Mouse (Mus musculus) leukemia stem cell, adult 10-12 weeks (primary cell): ENCODE data around the gene Slc11a1. TPM values are rescaled to one million over a fixed set of nuclear protein-coding genes. Genes with fewer than 3 reads are reported as not detected.

Source experiments
- polyA plus RNA-seq: library from polyadenylated mRNA; stranded (reverse); fragments of >175 nt; gene quantifications from 2 replicates; pipeline ENCODE4 v1.2.3, GENCODE M21; 2012; ENCODE audit warnings: low replicate concordance

Slc11a1 gene
- polyA plus RNA-seq: 46.8 and 89.8 TPM in 2 replicates

DNA sequence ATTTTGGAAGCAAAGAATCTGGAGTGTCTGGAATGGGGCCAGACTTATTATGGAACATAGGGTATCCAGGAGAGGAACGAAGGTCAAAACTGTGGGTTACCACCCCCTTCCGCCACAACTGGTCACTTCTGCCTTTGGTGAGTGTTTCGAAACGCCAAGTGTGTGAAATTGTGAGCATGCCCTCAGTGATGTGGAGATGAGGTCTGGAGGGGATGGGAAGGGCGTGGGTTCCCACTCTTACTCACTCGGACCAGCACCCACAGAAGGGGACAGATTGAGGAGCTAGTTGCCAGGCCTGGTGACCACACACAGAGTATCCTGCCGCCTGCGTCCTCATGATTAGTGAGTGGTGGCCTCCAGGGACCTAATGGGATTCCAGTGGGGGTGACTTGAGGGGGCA, at the start of gene Slc11a1:
Gene Slc11a1, plus strand, starts transcription at position 216 of the 400 bp plus-strand sequence.

DNA sequence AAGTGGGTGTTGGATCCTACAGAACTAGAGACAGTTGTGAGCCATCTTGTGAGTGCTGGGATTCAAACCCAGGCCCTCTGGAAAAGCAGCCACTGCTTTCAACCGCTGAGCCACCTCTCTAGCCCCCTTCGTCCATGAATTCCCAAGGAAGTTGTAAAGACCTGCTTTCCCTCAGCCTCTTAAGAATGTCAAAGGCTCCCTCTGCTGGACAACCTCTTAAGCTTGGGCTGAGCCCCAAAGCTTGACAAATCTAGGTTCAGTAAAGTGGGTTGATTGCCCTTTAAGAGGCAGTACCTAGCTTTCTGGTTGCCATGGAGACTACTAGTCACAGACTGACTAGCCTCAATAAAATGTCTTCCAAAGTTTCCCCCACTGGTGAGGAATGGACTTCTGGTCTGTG, 13.2 kb upstream of the Slc11a1 start, which contains the start of gene Catip:
Gene Catip, plus strand, starts transcription at position 297 of the 400 bp plus-strand sequence.

DNA sequence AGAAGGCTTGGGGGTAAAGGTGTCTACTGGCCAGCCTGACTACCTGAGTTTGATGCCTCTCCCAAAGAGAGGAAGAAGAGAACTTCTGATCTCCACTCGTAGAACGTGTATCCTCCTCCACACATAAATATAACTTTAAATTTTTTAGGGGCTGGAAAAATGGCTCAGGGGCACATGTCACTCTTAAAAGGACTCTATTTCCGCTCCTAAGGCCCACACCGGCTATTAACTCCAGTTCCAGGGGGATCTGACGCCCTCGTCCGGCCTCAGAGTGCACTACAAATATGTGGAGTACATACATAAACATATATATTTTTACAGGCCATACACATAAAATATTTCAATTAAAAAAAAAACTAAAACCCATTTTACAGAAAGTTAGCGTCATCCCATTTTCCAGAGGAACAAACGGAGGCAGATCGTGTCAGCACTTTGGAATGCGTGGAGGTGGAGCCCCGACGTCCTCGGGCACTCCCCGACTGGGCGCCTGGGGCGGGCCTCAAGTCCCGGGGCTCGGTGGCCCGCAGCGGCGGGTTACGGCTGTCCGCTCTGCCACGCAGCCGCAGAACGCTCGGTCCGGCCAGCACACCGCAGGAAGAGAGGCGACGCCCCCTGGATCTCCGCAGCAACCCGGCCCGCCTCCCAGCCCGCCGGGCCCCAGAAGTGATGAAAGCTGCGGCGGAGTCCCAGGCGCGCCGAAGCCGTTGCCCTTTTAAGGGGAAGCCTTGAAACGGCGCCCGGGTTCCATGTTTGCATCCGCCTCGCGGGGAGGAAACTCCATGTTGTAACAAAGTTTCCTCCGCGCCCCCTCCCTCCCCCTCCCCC, 16.1 kb downstream of the Slc11a1 start, which contains the start of gene Ctdsp1:
Gene Ctdsp1, plus strand, starts transcription at position 586 of the 825 bp plus-strand sequence.

DNA sequence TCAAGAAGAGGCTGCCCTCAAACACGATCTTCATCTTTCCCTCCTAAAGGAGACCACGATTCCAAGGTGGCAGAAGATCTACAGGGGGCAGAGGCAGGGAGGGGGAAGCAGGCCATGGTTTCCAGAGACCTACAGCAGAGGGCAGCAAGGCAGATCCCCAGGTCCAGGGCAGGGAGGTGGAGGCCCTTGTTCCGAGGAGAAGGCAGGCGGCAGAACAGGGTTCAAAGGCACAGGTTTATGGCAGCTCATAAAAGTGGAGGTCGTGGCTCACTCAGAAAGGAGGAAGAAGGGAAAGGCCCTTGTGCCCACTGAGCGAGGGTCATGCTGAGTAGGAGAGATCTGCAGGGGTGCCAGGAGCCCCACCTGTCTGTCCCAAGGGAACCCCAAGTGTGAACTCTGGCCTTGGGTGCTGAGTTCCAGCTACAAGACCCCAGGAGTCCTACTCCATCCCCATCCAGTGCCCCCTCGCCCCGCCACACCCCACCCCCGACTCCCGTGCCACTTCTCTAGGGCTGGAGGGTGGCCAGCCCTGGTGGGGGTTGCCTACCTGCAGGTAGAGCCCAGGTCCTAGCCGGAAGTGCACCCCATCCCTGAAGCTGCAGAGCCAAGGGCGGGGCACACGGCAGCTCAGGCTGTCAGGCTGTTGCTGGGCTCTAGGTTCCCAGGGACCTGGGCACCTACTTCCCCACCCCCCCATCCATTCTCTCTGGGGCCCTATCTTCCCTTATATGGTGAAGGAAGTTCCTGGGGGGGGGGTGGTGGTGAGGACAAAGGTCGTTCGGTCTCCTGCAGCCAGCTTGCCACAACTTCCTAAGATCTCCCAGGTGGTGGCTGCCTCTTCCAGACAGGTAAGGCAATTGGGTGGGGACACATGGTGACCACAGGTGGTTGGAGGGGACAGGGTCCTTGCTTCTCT, 33.9 kb downstream of the Slc11a1 start, which contains the start of gene Vil1:
Gene Vil1, plus strand, starts transcription at position 788 of the 916 bp plus-strand sequence.

Other genes with a start within 250 kb of the Slc11a1 start
- gene Rufy4, start 249.7 kb upstream of the Slc11a1 start, polyA plus RNA-seq: not detected in 2 replicates
- gene Cxcr2, start 221.2 kb upstream of the Slc11a1 start, polyA plus RNA-seq: 0.41 and 0.65 TPM in 2 replicates
- gene Cxcr1, start 180.6 kb upstream of the Slc11a1 start, polyA plus RNA-seq: not detected in 2 replicates
- gene Arpc2, start 139.1 kb upstream of the Slc11a1 start, polyA plus RNA-seq: 420 and 983 TPM in 2 replicates
- gene Gpbar1, start 96.6 kb upstream of the Slc11a1 start, polyA plus RNA-seq: not detected in 2 replicates
- 128 and 183 TPM in 2 replicates for gene Aamp, start 90.5 kb upstream of the Slc11a1 start, polyA plus RNA-seq
- 42.6 and 93.9 TPM in 2 replicates for gene Pnkd, start 90.3 kb upstream of the Slc11a1 start, polyA plus RNA-seq
- 140 and 267 TPM in 2 replicates for gene Tmbim1, start 69.6 kb upstream of the Slc11a1 start, polyA plus RNA-seq
- 0.09 TPM in 1 of 2 replicates, not detected in the other for gene Catip, start 13.1 kb upstream of the Slc11a1 start, polyA plus RNA-seq
- 209 and 292 TPM in 2 replicates for gene Ctdsp1, start 16.3 kb downstream of the Slc11a1 start, polyA plus RNA-seq
- not detected in 2 replicates for gene Vil1, start 34.2 kb downstream of the Slc11a1 start, polyA plus RNA-seq
- 6.6 and 23.7 TPM in 2 replicates for gene Cnot9, start 130.9 kb downstream of the Slc11a1 start, polyA plus RNA-seq
- gene Plcd4, start 167.7 kb downstream of the Slc11a1 start, polyA plus RNA-seq: 0.05 TPM in 1 of 2 replicates, not detected in the other
- gene Usp37, start 169.1 kb downstream of the Slc11a1 start, polyA plus RNA-seq: 0.33 and 7.0 TPM in 2 replicates
- gene Zfp142, start 213.1 kb downstream of the Slc11a1 start, polyA plus RNA-seq: 8.7 and 19.0 TPM in 2 replicates
- 0.81 and 2.4 TPM in 2 replicates for gene Bcs1l, start 213.1 kb downstream of the Slc11a1 start, polyA plus RNA-seq
- 6.9 and 8.4 TPM in 2 replicates for gene Rnf25, start 226.2 kb downstream of the Slc11a1 start, polyA plus RNA-seq
- 0.23 and 0.42 TPM in 2 replicates for gene Stk36, start 226.2 kb downstream of the Slc11a1 start, polyA plus RNA-seq